Comparison of ENCODE assay signal across 8 mouse cellular contexts in genomic region chr5:43582876-43583275, GRCm38 (mm10).
DNase-seq lines count a peak whose midpoint lies in the region; ATAC-seq and TF ChIP-seq lines count a peak whose summit lies in the region.

No protein-coding gene starts in this region.

- no peak overlapping the region for H3K27ac ChIP-seq in liver, adult 2 months (replicated peaks; ENCODE audit: insufficient read depth, low read depth, low read length)
- no peak overlapping the region for H3K27ac ChIP-seq in liver, embryonic 12.5 days
- no peak overlapping the region for H3K27ac ChIP-seq in bone marrow, adult 2 months (ENCODE audit: control insufficient read depth, insufficient read depth, low read depth, low read length, poor library complexity)
- no peak overlapping the region for H3K27ac ChIP-seq in small intestine, adult 2 months (ENCODE audit: insufficient read depth, low read depth, low read length)

- H3K4me3 ChIP-seq in liver, adult 2 months (ENCODE audit: insufficient read depth, low read depth, low read length), result no peak overlapping the region
- H3K4me3 ChIP-seq in liver, embryonic 12.5 days, result no peak overlapping the region
- H3K4me3 ChIP-seq in bone marrow, adult 2 months (replicated peaks; ENCODE audit: control insufficient read depth, low read depth, low read length), result no peak overlapping the region
- no peak overlapping the region for H3K4me3 ChIP-seq in small intestine, adult 2 months (ENCODE audit: low read depth, low read length)

- H3K27me3 ChIP-seq in liver, adult 2 months (ENCODE audit: control insufficient read depth, insufficient read depth, low read length), result no peaks in the 10 kb centered on the region
- no peaks in the 10 kb centered on the region for H3K27me3 ChIP-seq in liver, embryonic 12.5 days (replicated peaks)
- no peaks in the 10 kb centered on the region for H3K27me3 ChIP-seq in small intestine, adult 2 months (ENCODE audit: control insufficient read depth, insufficient read depth, low read length)

- 40% methylated on average over 2 of the region's 2 CpGs for WGBS in liver, adult 2 months
- 22% methylated on average over 2 of the region's 2 CpGs for WGBS in liver, embryonic 12.5 days (ENCODE audit: insufficient replicate concordance)
- WGBS in bone marrow, adult 2 months, result 51% methylated on average over 2 of the region's 2 CpGs
- 36% methylated on average over 2 of the region's 2 CpGs for WGBS in small intestine, adult 2 months

- no peak overlapping the region for H3K4me2 ChIP-seq in liver, embryonic 12.5 days

- H3K9ac ChIP-seq in liver, adult 2 months (ENCODE audit: low read depth, low read length), result no peak overlapping the region
- no peak overlapping the region for H3K9ac ChIP-seq in liver, embryonic 12.5 days

- no peaks in the 10 kb centered on the region for H3K4me1 ChIP-seq in liver, adult 2 months (ENCODE audit: control insufficient read depth, insufficient read depth, low read length)
- H3K4me1 ChIP-seq in liver, embryonic 12.5 days, result no peaks in the 10 kb centered on the region
- no peaks in the 10 kb centered on the region for H3K4me1 ChIP-seq in bone marrow, adult 2 months (ENCODE audit: control insufficient read depth, insufficient read depth, low read length)
- no peaks in the 10 kb centered on the region for H3K4me1 ChIP-seq in small intestine, adult 2 months (ENCODE audit: control insufficient read depth, insufficient read depth, insufficient read length, low read length)

- no peaks in the 10 kb centered on the region for H3K79me2 ChIP-seq in liver, adult 2 months (ENCODE audit: control insufficient read depth, insufficient read depth, low read length)

- no peak for ATAC-seq in liver, embryonic 12.5 days

- no peak for TF ChIP-seq POLR2A in liver, adult 2 months (IDR thresholded peaks at IDR 0.05; ENCODE audit: extremely low read depth, insufficient read depth, low read length)
- TF ChIP-seq POLR2A in bone marrow, adult 2 months (IDR thresholded peaks at IDR 0.05; ENCODE audit: borderline replicate concordance, control insufficient read depth, low read depth, low read length), result no peak
- no peak for TF ChIP-seq POLR2A in small intestine, adult 2 months (IDR thresholded peaks at IDR 0.05; ENCODE audit: low read depth, low read length)

- peak; percentile 33; the same call in 1 of the 2 replicates for TF ChIP-seq CTCF in liver, adult 2 months (IDR thresholded peaks at IDR 0.05; ENCODE audit: low read depth, low read length)
- peak; percentile 23; the same call in 1 of the 2 replicates for TF ChIP-seq CTCF in bone marrow, adult 2 months (IDR thresholded peaks at IDR 0.05; ENCODE audit: control insufficient read depth, insufficient read depth, low read length)
- peak; percentile 32; the same call in 1 of the 2 replicates for TF ChIP-seq CTCF in small intestine, adult 2 months (IDR thresholded peaks at IDR 0.05; ENCODE audit: extremely low read depth, insufficient read length, insufficient replicate concordance, low read depth, low read length)

- no peaks in the 10 kb centered on the region for H3K36me3 ChIP-seq in liver, adult 2 months (ENCODE audit: control insufficient read depth, insufficient read depth, low read length)
- H3K36me3 ChIP-seq in liver, embryonic 12.5 days, result no peaks in the 10 kb centered on the region
- H3K36me3 ChIP-seq in small intestine, adult 2 months (ENCODE audit: control insufficient read depth, insufficient read depth, low read length), result no peaks in the 10 kb centered on the region

- DNase-seq in embryo, embryonic 10 days (ENCODE audit: low spot score), result peak; percentile 53
- no peak for DNase-seq in embryo, embryonic 9.5 days (ENCODE audit: extremely low spot score)
- DNase-seq in liver, adult 2 months (ENCODE audit: extremely low read depth, low read depth, low spot score), result no peak
- peak; percentile 5 for DNase-seq in layer of hippocampus, adult 9-11 months
- no peak for DNase-seq in adrenal gland, adult 18-20 months (ENCODE audit: low spot score in 2 of 2)

- no peaks in the 10 kb centered on the region for H3K9me3 ChIP-seq in liver, embryonic 12.5 days (replicated peaks)

Comparison
In these comparisons a context has a peak if more than half of its experiments do, and no peak if none do; other contexts are left out.
1. DNase-seq: peak in embryo, embryonic 10 days (single experiment) and layer of hippocampus, adult 9-11 months (single experiment); none in embryo, embryonic 9.5 days (single experiment), liver, adult 2 months (single experiment) and adrenal gland, adult 18-20 months (0 of 2).
2. Peak in every context shown above with its lines, with median percentiles within 50 percentile points of each other: CTCF ChIP-seq.